Mouse (Mus musculus) limb, embryonic 11.5 days (tissue): ENCODE results near the gene Arrdc3. TPM values are rescaled to one million over a fixed set of nuclear protein-coding genes. Genes with fewer than 3 reads are reported as not detected.

Experiments
- ATAC-seq: fragments of 200-750 bp; cut with Nextera tagmentation; 2 replicates; pipeline ENCODE4 v1.8.0; 2017; ENCODE audit warnings: low read depth; ENCODE audit not compliant: insufficient number of reproducible peaks, low FRiP score, low TSS enrichment
- DNase-seq: peaks from one replicate; pipeline ENCODE4 v3.0.0-alpha.2; 2015; ENCODE audit warnings: low spot score
- H3K27ac ChIP-seq: fragments of 300-500 bp; sonication (generic); replicated peaks from 2 replicates; pipeline ENCODE4 v1.5.1; 2014; ENCODE audit warnings: low read depth, mild to moderate bottlenecking, low read length
- H3K27me3 ChIP-seq: fragments of 300-500 bp; sonication (generic); 2 replicates; pipeline ENCODE4 v1.6.1; 2014; ENCODE audit warnings: mild to moderate bottlenecking, low read length, mixed read lengths; ENCODE audit not compliant: control insufficient read depth, insufficient read depth
- H3K36me3 ChIP-seq: fragments of 300-500 bp; sonication (generic); 2 replicates; pipeline ENCODE4 v1.6.1; 2014; ENCODE audit warnings: mild to moderate bottlenecking, low read length, moderate library complexity, mixed read lengths; ENCODE audit not compliant: control insufficient read depth, insufficient read depth
- H3K4me1 ChIP-seq: fragments of 300-500 bp; sonication (generic); 2 replicates; pipeline ENCODE4 v1.6.1; 2014; ENCODE audit warnings: low read length, mixed read lengths; ENCODE audit not compliant: control insufficient read depth, insufficient read depth
- H3K4me2 ChIP-seq: fragments of 300-500 bp; sonication (generic); 2 replicates; pipeline ENCODE4 v1.6.1; 2014; ENCODE audit warnings: low read depth, mild to moderate bottlenecking, moderate library complexity; ENCODE audit not compliant: severe bottlenecking
- H3K4me3 ChIP-seq: fragments of 300-500 bp; sonication (generic); 2 replicates; pipeline ENCODE4 v1.5.1; 2014; ENCODE audit warnings: low read depth, low read length
- H3K9ac ChIP-seq: fragments of 300-500 bp; sonication (generic); 2 replicates; pipeline ENCODE4 v1.6.1; 2014; ENCODE audit warnings: mild to moderate bottlenecking, low read length
- H3K9me3 ChIP-seq: fragments of 300-500 bp; sonication (generic); 2 replicates; pipeline ENCODE4 v1.6.1; 2016; ENCODE audit warnings: low read length; ENCODE audit not compliant: control insufficient read depth
- WGBS: fragments of 180-500 bp; shearing (Covaris S2); extraction: QIAGEN DNeasy Blood & Tissue Kit; methylation state at CpG from one replicate; pipeline ENCODE4 v1.1.7; 2014; 5-methylcytosine and 5-hydroxymethylcytosine counted together
- polyA plus RNA-seq: library from polyadenylated mRNA; unstranded; fragments of >200 nt; fragmentation: Nextera tagmentation; extraction: Ambion mirVana; gene quantifications from 2 replicates; pipeline ENCODE4 v1.2.1, GENCODE M21; 2014

Gene Arrdc3
- polyA plus RNA-seq, 1 experiment from 2014 or later = 80.1 TPM

DNA sequence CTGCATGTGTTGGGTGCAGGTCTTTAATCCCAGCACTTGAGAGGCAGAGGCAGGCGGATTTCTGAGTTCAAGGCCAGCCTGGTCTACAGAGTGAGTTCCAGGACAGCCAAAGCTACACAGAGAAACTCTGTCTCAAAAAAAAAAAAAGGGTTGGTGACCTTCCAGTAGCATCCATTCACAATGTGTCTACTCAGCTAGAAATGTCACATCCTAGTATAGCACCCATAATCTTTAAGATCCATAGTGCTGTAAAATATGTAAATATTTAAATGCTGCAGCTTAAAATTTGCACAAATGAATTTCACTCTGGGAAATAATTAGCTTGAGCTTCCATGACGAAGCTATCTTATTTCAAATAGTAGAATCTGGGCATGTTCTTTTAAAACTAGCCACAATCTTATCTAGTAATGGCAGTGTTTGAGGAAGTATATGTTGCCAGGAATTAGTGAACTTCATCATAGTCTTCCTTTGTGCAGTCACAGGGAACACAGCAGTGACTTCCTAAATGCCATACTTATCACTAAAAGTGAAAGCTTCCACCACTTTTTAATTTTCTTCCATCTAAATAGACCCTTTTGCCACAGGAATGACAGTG lies 16.3 kb downstream of the Arrdc3 start:
- no peaks in the 10 kb centered on the region for H3K27me3 ChIP-seq
- H3K9ac ChIP-seq = no peak overlapping the region
- H3K4me2 ChIP-seq = no peak overlapping the region
- no peak for ATAC-seq
- no peaks in the 10 kb centered on the region for H3K9me3 ChIP-seq
- WGBS = 92% methylated on average over 2 of the region's 2 CpGs
- no peak overlapping the region for H3K27ac ChIP-seq
- no peaks in the 10 kb centered on the region for H3K4me1 ChIP-seq
- H3K36me3 ChIP-seq = no peaks in the 10 kb centered on the region; the same call in 1 of the 2 replicates
- no peak for DNase-seq
- no peak overlapping the region for H3K4me3 ChIP-seq

DNA sequence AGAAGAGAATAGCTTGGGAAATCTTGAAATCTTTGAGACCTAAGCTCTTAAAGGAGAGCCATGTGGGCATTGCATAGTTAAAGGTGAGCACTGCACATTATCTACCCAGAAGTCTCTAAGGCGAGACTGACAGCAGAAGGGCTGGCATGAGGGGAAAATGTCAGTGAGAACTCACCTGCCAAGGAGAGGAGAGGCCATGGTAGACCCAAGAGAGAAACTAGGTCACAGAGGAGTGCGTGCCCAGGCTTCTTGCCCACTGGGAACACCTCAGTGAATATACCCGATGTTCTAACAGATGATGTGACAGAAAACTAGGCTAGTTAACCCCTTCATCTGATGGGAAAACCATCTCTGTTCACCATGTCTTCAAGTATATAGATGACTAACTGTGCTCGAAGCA lies 18.2 kb downstream of the Arrdc3 start:
- ATAC-seq (no peak), DNase-seq (no peak)
- WGBS = 89% methylated on average over 4 of the region's 4 CpGs
- Histone ChIP-seq H3K4me2 (no peak overlapping the region), H3K27me3 (no peaks in the 10 kb centered on the region), H3K27ac (no peak overlapping the region), H3K9me3 (no peaks in the 10 kb centered on the region), H3K4me3 (no peak overlapping the region), H3K4me1 (no peaks in the 10 kb centered on the region), H3K36me3 (no peaks in the 10 kb centered on the region; the same call in 1 of the 2 replicates), H3K9ac (no peak overlapping the region)

DNA sequence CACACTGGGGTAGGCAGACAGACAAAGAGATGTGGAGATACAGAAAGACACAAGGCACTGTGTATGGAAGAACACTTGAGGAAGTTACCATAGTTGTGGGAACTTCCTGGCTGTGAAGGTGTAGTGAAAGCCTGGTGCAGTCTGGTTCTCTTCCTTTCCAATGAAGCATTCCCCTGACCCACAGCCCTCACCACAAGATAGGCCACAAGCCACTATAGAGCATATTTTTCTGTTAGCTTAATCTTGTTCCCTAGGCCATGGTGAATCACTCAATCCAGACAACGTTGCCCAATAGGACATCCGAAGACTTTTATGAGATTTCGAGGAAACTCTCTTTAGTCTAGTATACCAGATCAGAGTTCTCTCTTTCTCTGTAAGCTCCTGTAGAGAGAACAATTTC lies 19.6 kb downstream of the Arrdc3 start:
- Histone ChIP-seq H3K4me3 (no peak overlapping the region), H3K36me3 (no peaks in the 10 kb centered on the region), H3K27me3 (no peaks in the 10 kb centered on the region), H3K27ac (no peak overlapping the region), H3K4me2 (no peak overlapping the region), H3K9me3 (no peaks in the 10 kb centered on the region), H3K4me1 (no peaks in the 10 kb centered on the region), H3K9ac (no peak overlapping the region)
- 91% methylated on average over 3 of the region's 3 CpGs for WGBS
- ATAC-seq (no peak), DNase-seq (no peak)

DNA sequence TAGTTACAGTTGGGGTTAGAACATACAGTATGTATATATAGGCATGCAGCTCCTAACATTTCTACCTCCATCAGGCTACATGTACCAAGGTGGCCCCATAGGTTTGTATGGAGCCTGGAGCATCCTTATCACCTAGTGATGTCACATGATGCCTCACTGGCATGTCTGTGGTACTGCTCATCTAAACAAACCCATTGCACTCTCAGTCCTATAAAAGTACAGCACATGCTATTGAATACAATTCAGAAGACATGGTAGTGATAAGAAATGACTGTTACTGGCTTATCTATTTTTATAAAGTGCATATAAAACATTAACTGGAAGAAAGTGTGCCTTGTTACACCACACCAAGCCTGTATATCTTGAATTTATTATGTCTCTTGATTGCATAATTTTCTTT lies 30.2 kb downstream of the Arrdc3 start:
- Histone ChIP-seq H3K4me1 (no peaks in the 10 kb centered on the region), H3K27me3 (no peaks in the 10 kb centered on the region), H3K27ac (no peak overlapping the region), H3K4me3 (no peak overlapping the region), H3K4me2 (no peak overlapping the region), H3K9ac (no peak overlapping the region), H3K9me3 (no peaks in the 10 kb centered on the region), H3K36me3 (no peaks in the 10 kb centered on the region)
- ATAC-seq = no peak
- DNase-seq = no peak

DNA sequence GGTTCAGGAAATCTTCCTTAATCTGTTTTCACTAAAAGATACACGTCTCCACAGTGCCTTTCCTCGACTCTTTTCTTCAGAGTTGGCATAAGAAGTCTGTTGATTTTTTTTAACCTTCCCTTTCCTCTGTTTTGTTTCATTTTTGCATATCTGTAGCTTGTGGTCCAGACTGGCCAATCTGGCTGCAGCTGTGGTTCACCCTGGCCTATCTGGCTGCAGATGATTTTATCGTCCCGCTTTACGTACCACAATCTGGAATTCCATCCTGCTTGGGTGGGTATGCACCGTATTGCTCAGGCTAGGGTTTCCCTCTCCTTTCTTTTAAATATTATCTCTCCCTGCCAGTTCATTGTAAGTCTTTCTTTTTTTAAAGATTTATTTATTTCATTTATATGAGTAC lies 37.8 kb downstream of the Arrdc3 start:
- Histone ChIP-seq H3K9ac (no peak overlapping the region), H3K27ac (no peak overlapping the region), H3K9me3 (no peaks in the 10 kb centered on the region), H3K36me3 (no peaks in the 10 kb centered on the region), H3K4me2 (no peak overlapping the region), H3K27me3 (no peaks in the 10 kb centered on the region), H3K4me1 (no peaks in the 10 kb centered on the region), H3K4me3 (no peak overlapping the region)
- DNase-seq (no peak), ATAC-seq (no peak)
- 88% methylated on average over 6 of the region's 6 CpGs for WGBS

DNA sequence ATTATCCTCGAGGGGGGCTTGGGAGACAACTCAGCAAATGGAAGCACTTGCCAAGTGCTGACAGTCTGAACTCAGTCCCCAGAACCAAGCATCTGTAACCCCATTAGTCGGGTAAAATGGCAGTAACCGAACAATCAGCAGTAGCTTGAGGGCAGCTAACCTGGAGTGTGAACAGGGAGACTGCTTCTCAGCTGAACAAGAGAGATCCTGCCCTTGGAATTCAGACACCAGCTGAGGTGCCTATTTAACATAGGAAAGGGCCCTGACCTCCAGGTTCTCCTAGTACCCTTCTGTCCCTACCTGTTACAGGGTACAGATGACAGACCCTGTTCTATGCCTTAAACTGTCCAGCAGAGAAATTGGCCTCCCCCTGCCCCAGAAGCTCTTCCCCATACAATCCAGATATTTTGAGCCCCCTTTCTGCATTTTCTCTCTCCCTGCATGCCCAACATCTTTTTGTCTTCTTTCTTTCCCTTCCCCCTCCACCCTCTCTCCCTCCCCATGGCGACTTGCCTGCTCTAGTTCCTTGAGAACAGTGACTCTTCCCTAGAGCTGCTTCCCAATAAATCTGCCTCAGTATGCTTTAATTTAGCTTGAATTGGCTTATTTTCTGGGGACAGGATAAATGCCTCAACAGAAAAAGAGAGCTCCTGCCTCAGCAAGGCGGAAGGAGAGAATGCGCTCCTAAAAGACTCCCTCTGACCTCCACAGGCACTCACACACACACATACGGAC lies 38.6 kb downstream of the Arrdc3 start:
- Histone ChIP-seq H3K4me1 (no peaks in the 10 kb centered on the region), H3K9ac (no peak overlapping the region), H3K27me3 (no peaks in the 10 kb centered on the region), H3K4me3 (no peak overlapping the region), H3K36me3 (no peaks in the 10 kb centered on the region), H3K27ac (no peak overlapping the region), H3K4me2 (no peak overlapping the region), H3K9me3 (no peaks in the 10 kb centered on the region)
- 78% methylated on average over 7 of the region's 7 CpGs for WGBS
- no peak for ATAC-seq
- no peak for DNase-seq

DNA sequence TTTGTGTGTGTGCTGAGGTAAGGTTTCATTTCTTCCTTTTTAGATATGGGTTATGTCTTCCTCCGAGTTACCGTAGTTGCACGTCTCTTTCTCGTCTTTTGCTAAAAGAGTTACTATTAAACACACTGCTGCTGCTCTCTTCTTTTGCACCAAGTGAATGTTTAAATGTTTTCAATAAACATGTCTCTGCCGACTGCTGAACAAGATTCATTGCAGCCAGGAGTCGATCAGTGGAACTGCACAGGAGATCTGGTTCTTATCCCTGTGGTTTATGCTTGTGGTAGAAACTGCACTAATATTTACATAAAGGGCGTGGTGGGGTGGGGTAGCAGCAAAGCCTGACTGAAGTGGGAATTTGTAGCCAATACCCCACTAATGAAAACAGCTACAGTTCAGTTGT lies 45.0 kb downstream of the Arrdc3 start:
- Histone ChIP-seq H3K9me3 (no peaks in the 10 kb centered on the region), H3K36me3 (no peaks in the 10 kb centered on the region), H3K4me3 (no peak overlapping the region), H3K27me3 (no peaks in the 10 kb centered on the region), H3K27ac (no peak overlapping the region), H3K4me1 (no peaks in the 10 kb centered on the region), H3K9ac (no peak overlapping the region), H3K4me2 (no peak overlapping the region)
- DNase-seq (no peak), ATAC-seq (no peak)
- WGBS = 60% methylated on average over 7 of the region's 7 CpGs

DNA sequence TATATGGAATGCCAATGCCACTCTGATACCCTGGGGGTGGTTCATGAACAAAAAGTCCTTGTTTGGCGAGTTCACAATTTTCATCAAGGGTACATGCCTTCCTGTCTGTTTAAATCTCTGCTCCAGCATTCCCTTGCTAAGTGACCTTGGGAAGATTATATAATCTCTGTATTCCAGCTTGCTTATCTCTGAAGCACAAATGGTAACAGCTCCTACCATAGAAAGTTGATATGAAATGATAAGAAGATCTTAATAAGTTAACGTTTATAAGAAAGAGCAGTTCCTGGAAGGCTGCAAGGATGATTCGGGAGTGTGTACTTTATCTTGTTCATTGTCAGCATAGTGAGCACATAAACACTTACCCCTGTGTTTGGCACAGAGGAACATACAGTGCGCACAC lies 46.8 kb downstream of the Arrdc3 start:
- no peak overlapping the region for H3K9ac ChIP-seq
- H3K27ac ChIP-seq = no peak overlapping the region
- H3K4me2 ChIP-seq = no peak overlapping the region
- no peaks in the 10 kb centered on the region for H3K36me3 ChIP-seq
- ATAC-seq (no peak), DNase-seq (no peak)
- 87% methylated on average over 4 of the region's 4 CpGs for WGBS
- no peaks in the 10 kb centered on the region for H3K9me3 ChIP-seq
- H3K4me3 ChIP-seq = no peak overlapping the region
- H3K4me1 ChIP-seq = no peaks in the 10 kb centered on the region
- no peaks in the 10 kb centered on the region for H3K27me3 ChIP-seq
